Mouse (Mus musculus) liver, embryonic 14.5 days (tissue): ENCODE measurements around the gene Hrc.

ENCODE experiments used
- CTCF ChIP-seq: IDR thresholded peaks from 2 replicates; pipeline ENCODE4 v1.5.1; 2016; ENCODE audit warnings: antibody characterized with exemption, low read depth, control low read depth
- EP300 ChIP-seq: IDR thresholded peaks from 2 replicates; pipeline ENCODE4 v1.6.1; 2016; ENCODE audit warnings: antibody characterized with exemption, low read depth

DNA sequence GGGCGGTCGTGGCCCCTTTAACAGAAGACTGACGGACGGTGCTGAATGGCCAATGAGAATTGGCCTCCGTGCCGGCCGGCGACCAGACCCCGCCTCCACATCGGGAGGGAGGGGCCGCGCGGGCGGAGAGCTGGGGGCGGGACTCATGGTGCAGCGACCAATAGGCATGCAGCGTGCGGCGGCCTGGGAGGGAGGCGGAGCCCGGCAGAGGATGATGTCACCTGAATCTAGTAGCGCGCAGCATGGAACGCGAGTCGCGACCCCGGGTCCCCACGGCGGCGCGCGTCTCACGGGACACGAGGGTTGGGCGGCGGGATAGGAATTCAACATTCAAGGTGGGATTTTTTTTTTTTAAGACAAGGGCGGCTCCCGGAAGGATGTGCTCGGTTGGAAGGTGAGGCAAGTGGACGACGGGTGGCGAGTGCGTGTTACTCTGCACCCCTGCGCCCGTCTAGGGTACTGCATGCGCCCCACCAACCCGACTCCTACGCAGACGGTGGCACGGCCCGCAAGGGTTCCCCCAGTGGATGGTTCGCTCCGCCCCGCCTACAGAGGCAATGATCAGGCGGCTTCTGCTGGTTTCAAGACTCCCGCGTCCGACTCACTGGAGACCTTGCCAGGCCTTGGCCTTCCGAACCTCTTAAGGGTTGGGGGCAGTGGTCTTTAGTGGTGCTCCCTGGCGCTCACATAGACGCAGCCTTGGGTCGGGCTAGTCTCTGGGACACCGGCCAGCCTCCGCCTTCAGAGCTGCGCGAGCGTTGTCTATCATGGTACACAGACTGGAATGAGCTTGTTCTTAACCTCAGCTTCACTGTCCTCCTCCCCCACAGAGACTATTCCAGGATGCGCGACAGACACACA lies 32.2 kb downstream of the Hrc start:
- TF ChIP-seq CTCF = peak; percentile 91
- TF ChIP-seq EP300 = no peak
